Mouse (Mus musculus) hindlimb bud, embryonic 11.5 days (tissue): Measurements from ENCODE around the gene Hoxc8.

Source experiments
- DNase-seq: peaks from one replicate; pipeline ENCODE4 v3.0.0-alpha.2; 2012; ENCODE audit warnings: low read depth, low spot score; ENCODE audit errors: extremely low spot score

Hoxc8 gene

DNA sequence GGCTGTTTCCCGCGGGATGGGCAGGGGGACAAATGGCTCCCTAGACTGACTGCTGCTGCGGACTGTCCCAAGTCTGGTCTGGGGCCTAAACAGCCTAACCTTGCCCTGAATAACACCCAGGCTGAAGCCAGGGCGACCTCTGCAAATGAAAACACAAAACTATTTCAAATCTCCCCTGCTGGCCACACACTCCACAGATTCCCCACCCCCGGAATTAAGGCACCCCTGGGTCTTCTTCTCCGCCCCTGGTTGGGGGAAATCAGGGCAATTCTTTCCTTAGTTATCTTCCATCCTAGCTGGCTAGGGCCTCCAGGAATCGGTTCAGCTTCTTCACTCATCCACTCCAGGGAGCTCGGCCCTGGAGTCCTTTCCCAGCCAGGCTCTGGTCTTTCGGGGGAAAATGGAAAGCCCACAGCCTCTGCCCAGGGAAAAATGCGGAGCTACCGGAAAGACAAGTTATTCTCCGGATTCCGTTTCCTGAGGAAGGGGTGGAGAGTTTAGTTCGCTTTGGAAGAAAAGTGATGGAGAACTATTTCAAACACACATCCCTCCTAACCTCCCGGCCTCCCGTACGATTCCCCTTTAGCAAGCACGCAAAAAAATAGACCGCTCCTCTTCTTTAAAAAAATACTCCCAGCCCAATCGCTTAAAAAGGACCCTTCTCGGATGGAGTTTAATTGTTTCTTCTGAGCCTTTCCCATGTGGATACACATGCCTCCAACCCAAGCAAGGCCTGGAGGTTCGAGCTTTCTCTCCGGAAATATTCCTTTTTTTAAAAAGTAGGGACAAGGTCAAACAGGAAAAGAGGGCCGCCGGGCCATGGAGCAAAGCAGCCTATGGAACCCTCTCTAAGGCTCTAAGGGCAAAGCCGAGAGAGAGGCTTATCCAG is 25.2 kb upstream of the Hoxc8 start:
- DNase-seq = no peak

DNA sequence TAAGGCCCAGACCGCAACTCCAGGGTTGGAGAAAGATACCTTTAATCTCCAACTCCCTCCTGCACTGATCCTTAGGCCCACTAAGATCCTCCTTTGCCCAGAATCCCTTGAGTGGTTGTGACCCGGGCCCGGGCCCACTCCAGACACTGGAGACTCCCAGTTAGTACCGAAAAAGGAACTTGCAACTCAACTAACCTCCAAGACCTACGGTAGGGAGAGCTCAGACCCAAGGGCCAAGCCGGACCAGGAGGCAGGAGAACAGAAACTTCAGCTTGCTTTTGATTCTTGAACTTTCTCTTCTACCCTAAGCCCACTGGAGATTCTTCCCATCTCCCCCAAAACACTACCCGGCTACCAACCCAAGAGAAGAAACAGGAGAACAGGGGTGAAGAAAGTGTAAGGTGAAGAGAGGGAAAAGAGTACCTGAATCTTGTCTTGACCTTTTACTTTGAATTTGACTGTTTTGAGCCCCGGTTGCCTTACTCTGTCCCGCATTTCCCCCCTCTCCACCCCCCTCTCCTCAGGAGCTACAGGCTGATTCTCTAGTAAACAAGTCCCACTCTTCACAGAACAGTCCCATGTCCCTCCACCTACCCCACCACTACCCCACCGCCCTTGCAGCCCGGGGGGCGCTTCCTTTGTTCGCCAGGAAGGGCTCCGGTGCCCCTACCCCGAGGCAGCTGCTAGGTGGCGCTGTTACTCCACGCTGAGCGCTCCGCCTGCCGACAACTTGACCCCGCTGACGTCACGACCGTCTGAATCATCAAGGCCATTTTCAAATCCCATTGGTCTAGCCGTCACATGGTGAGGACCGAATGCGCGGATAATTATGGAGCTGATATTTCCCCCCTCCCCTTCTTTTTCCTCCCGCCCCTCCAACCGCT is 24.3 kb upstream of the Hoxc8 start:
- DNase-seq = peak; percentile 99

DNA sequence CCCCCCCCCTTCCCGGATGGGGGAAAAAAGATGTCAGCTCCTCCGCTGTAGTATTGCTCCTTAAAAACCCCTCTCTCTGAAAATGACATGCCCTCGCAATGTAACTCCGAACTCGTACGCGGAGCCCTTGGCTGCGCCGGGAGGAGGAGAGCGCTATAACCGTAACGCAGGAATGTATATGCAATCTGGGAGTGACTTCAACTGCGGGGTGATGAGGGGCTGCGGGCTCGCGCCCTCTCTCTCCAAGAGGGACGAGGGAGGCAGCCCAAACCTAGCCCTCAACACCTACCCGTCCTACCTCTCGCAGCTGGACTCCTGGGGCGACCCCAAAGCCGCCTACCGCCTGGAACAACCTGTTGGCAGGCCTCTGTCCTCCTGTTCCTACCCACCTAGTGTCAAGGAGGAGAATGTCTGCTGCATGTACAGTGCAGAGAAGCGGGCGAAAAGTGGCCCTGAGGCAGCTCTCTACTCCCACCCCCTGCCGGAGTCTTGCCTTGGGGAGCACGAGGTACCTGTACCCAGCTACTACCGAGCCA is 23.6 kb upstream of the Hoxc8 start, which contains the start of gene Hoxc10:
TSS of gene Hoxc10 (plus strand) at position 21 of the 536 bp plus-strand sequence.
- DNase-seq = no peak

DNA sequence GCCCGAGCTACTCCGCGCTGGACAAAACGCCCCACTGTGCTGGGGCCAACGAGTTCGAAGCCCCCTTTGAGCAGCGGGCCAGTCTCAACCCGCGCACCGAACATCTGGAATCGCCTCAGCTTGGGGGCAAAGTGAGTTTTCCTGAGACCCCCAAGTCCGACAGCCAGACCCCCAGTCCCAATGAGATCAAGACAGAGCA is 23.2 kb upstream of the Hoxc8 start, which contains the start of gene Hoxc5:
TSS of gene Hoxc5 (plus strand) at position 132 of the 199 bp plus-strand sequence.
- no peak for DNase-seq

DNA sequence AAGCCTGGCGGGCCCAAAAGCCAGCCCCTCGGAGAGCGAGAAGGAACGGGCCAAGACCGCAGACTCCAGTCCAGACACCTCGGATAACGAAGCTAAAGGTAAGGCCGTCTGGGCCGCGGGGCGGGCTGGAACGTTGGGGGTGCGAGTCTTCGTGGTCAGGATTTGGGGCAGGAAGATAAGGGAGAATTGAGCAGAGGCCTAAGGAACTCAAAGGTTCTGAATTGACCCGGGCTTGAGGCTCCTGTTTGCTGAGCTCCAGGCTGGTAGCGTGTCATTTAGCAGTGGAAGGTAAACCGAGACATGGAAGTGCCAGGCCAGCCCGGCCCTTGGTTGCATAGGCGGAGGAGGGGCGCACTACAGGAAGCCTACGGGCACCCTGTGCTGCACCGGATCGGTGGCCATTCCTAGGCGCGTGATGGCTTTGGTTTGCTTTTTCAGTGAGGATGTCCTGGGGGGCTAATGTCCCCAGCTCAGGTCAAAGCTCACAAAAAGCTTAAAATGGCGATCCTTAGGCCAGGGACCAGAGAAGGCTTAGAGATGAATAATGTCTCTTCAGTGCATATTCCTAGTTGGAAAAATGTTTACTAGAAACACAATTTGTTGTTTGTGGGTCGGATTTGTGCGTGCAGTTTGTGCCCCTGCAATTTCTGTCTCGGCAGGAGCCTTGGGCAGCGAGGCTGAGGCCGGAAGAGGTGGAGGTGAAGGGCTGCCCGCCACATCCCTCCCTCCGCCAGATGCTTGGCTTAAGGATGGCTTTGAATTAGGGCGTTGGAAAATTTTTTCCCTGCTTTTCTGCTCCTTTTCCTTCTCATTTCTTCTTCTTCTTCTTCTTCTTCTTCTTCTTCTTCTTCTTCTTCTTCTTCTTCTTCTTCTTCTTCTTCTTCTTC is 22.7 kb upstream of the Hoxc8 start:
- no peak for DNase-seq

DNA sequence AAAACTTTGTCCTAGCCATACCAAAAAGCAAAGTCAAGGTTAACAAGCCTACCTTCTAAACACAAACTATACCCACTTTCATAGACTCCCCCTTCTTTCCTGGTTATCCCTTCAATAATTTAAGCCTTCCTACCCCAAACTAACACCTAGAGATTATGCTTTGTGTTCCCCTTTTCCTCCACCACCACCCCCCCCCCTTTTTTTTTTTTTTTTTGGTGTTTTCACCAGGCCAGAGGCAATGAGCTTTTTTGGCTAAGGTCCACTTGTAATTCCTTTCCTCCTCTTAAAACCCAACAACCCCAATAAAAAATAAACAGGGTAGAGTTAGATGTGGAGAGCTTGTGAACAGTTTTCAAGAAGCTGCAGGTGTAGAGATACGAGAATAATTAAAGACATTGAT is 21.1 kb upstream of the Hoxc8 start:
- no peak for DNase-seq

DNA sequence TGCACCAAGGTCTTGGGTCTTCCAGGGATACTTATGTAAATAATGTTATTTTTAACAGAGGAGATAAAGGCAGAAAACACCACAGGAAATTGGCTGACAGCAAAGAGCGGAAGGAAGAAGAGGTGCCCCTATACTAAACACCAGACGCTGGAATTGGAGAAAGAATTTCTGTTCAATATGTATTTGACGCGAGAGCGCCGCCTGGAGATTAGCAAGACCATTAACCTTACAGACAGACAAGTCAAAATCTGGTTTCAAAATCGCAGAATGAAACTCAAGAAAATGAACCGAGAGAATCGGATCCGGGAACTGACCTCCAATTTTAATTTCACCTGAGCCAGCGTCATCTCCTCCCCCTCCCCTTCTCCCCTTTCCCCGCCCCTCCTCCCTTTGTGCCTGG is 19.7 kb upstream of the Hoxc8 start:
- no peak for DNase-seq

DNA sequence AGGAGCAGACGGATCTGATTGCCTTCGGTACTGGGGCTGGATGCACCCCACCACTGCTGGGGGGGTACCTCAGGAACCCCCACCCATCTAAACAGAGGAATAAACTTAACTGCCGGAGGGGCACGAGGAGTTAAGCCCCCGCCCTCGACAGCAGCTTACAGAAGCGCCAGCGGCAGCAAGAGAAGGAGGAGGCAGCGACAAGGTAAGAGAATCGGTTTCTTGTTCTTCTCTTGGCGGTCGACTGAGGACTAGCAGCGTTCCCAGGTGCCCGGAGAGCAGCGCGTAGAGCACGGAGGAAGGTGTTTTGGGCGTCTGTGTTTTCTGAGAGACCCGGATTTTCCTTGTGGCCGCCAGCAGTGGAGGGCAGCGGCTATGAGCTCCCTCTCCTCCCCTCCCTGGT is 18.2 kb upstream of the Hoxc8 start:
- DNase-seq = no peak

DNA sequence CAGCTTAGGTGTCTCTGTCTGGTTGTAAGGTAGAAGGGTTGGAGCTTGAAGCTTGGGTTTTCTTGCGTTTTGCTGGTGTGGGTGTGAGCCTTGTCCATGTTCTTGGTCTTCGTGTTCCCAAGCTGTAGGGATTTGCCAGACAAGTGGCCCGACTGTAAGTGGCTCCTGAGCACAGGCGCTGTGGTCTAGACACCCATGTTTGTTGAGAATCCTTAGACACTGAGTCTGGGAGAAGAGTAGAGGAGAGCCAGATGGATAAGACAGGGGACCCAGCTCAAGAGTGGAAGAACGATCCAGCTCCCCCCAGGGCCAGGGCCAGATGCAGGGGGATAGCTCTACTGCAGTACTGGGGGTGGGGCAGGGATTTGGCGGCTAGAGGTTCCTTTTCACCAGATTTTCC is 17.7 kb upstream of the Hoxc8 start:
- DNase-seq = no peak

DNA sequence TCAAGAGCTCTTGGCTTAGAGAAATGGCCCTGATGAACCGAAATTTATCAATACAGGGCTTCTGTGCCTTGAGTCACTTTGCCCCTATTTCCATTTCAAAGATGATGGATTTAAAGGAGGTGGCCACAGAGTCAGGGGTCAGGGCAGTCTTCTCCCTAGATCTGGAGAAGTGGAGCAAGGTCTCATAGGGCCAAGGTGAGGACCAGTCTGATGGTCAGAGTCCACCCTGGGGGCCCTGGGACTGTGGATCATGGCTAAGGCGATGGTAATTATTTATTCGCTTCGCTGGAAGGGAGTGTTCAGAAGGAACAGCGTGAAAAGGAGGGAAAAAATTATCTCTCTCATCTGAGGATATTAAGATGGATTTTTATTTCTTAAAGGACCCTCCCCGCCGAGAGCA is 15.4 kb upstream of the Hoxc8 start:
- DNase-seq = no peak

DNA sequence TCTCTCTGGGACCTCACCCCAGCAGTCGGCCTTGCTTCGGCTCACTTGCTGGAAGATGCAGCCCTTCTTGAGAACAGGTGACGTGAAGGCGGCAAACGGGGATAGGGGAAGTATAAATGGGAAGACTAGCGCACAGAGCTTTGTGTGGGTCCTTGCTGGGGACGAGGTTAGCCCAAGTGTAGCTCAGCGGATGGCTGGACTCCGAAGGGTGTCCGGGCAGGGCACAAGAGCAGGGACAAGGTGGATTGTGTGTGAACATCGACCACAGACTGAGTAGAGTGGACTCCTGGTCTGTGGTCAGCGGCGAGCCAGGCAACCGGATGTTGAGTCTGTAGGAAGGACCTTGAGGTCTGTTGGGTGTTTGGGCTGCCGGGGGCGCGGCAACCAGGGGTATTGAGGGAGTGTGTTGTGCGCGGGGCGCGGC is 14.7 kb upstream of the Hoxc8 start:
- no peak for DNase-seq

DNA sequence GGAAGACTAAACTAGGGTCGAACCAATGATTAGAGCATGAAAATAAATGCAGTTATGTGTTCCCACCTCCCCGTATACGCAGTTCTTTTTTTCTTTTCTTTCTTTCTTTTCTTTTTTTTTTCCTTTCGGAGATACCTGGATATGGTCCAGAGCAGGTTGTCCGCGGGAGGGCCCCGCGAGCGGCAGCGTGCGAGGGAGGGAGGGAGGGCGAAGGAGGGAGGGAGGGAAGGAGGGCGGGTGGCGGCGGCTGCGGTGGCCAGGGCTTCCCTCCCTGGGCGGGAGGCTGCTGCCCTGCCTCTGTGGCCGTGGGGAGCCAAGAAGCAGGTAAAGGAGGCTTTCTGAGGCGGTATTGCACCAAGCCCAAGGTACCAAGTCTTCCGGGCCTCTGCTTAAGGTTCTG is 14.2 kb upstream of the Hoxc8 start, which contains the start of gene Hoxc9:
TSS of gene Hoxc9 (plus strand) at position 269 of the 400 bp plus-strand sequence.
- DNase-seq = no peak

DNA sequence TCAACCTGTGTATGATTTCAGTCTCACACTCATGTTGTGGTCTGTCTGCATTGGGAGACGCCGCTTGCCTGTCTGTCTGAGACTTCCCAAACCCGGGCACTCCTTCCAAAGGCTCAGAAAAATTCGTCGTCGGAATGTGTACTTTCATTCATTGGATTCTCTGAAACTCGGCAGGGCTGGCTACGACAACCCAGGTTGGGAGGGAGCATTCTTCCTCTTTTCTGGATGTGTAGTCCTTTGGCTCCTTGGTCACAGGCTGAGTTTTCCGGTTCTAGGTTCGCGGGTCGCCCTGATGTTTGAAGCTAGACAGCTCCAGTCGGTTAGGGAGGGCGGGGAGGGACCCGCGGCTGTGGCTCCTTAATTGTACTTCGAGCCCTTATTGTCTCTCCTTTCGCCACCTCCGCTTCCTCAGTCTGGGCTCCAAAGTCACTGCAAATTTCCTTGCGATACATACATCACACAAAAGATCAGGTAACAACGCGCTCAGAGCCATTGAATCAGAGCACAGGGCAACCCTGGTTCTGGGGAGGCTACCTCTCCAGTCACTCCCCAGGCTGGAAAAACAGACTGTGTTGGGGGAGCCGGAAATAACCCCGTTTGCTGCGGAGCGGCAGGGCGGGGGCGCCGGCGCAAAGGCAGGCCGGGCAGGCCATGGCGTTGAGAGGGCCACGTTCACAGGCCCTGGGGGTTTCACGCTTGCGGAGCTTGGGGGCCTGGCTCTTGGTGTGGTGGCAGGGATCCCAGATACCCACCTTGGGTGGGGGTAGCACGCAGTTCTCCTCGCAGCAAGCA is 13.6 kb upstream of the Hoxc8 start:
- no peak for DNase-seq

DNA sequence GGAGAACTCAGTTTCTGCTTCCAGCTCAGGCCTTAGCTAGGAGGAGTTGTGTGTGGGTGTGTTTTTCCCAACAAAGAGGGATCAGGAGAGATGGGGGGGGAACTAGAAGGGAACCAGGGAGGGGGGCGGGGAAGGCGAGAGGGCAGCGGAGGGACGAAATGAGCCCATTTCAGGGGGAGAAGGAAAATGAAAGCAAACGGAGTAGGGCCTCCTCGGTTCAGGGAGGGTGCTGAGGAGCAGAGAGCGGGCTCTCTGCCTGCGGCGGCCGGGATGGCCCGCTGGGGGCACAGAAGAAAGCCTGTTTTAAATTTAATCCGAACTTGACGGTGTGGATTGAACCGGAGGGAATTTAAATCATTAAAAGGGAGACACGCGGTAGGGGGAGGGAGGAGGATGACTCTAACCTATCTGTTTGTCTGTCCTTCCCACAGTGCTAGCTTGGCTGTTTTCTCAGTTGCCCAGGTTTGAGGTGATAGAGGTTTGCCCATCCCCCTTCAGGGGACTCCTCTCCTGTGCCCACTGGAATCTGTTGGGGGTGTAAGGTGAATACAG is 12.9 kb upstream of the Hoxc8 start:
- no peak for DNase-seq

DNA sequence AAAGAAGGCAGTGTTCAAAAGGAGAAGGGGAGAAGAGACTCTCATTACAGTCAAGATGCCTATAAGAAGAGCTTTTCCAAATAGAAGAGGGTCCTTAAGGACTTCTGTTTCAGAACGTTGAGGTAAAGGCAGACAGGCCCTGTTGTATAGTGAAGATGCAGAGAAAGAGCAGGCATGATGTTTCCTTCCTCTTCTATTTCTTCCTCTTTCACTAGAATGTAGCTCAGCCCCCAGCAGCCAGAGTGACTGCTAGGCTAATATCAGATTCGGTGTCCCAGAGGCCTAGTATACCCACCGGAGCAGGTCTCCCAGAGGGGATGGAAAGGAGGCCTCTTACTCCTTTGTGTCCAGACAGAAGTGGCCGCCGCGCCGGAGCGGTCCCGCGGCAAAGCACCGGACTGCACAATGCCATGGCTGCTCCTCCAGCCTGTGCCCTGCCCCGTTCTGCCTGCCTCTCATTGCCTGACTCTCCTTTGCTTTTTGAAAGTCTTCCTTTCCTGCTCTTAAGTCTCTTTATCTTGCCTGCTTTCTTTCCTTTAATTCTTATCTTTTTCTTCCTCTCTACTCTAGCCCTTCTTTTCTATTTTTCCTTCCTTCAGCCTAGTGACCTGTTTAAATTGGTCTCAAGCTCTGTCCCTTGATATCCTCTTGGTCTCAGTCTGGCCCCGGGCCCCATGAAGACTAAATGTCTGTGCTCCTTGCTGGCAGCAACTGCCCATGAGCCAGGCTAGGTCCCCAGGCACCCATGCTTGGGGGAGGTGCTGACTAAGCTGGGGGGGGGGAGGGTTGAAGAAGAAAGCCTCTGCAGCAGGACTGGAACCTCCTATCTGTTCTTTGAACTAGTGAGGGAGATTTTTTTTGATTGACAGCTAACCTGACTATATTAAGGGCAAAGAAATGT is 11.5 kb upstream of the Hoxc8 start:
- no peak for DNase-seq

DNA sequence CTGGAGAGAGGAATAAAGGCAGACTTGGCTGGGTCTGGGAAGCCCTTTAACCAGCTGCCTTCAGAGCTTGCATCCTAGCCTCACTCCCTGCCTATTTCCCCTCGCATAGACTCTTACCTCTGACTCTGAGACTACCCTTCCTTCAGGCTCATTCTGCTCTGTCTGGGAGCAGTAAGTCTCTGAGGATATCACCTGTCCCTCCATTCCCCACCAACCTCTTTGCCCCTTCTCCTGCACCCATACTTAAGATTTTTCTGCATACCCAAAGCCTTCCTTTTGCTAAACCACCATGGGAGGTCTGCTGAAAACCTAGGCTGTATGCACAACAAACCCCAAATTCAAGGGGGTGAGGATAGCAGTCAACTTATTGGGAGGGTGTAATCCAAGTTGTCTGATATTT is 10.5 kb upstream of the Hoxc8 start:
- no peak for DNase-seq

DNA sequence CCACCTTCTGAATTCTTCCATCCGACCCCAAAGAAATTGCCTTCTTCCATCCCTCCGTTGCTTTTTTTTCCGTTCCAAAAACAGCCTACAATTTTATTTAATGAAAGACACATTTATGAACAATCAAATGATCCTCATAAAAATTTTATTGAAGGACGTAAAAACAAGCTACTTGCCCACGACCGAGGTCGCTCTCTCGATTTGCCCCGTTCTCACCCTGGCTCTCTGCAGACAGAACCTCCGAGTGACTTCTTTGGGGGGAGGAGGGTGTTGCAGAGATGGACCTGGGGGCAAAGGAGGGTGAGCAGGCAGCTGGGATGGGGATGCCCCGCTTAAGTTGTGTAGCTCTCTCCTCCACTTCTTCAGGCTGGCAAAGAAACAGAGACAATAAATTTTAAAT is 10.1 kb upstream of the Hoxc8 start:
- no peak for DNase-seq

DNA sequence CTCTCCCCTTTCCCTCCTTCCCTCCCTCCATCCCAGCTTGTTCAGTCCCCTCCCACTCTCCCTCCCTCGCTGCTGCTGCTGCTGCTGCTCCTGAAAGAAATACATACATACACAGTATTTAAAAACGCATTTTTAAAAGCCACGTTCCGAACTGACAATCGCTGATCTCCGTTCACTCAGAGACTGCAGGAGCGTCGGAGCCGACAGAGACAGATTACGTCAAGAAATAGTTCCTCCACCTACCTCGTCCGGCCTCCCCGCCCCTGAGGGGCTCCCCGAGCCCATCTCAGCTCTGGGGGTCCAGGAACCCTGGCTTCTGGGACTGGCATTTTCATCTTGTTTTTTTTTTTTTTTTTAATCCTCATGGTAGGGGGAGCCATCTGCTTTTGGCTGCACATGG is 9.5 kb upstream of the Hoxc8 start:
- DNase-seq = no peak
